14 mouse cellular contexts compared by ENCODE assay signal in the genomic region with DNA sequence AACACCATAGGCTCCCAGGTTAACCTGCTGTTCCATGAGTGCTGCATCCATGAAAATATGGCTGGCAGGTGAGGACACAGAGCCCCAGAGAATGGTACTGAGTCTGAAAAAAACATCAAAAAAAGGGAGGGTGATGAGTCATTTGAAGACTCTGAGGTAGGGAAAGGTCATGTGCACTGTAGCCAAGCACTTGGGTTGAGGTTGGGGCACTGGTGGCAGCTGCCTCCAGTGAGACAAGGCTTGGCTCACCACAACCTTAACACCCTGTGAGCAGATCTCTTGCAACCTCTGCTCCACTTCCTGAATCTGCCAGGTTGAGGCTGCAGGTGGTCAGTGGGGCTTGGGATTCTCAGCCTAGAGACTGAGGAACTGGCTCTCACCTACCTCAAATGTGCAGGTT. TPM values are rescaled to one million over a fixed set of nuclear protein-coding genes. Genes with fewer than 3 reads are reported as not detected.
DNase-seq lines count a peak whose midpoint lies in the region; ATAC-seq and TF ChIP-seq lines count a peak whose summit lies in the region.
"Had no signal": no experiment of that assay in that cellular context is flagged by ENCODE, and none has a peak within 500 bp of the region (broad histone marks: within the 10 kb centered on the region; RNA-seq: fewer than 3 reads in every experiment).

No protein-coding gene starts in this region.

- H3K27ac ChIP-seq in testis, adult 2 months (ENCODE audit: control insufficient read depth, insufficient read depth, low read depth, low read length): peak overlapping the region; percentile 8; the same call in 1 of the 2 replicates
- no peak overlapping the region for H3K27ac ChIP-seq in kidney, embryonic 14.5 days (ENCODE audit: low read depth, low read length)
- H3K27ac ChIP-seq: forebrain, embryonic 12.5 days; hindbrain, embryonic 15.5 days had no signal

- no peak overlapping the region for H3K4me2 ChIP-seq in kidney, embryonic 14.5 days (replicated peaks; ENCODE audit: low read depth, low read length)
- H3K4me2 ChIP-seq: forebrain, embryonic 12.5 days; hindbrain, embryonic 15.5 days had no signal

- no peak for TF ChIP-seq CTCF in testis, adult 2 months (IDR thresholded peaks at IDR 0.05; ENCODE audit: control insufficient read depth, insufficient read depth, insufficient replicate concordance, low read depth, low read length)

- no peaks in the 10 kb centered on the region for H3K9me3 ChIP-seq in kidney, embryonic 14.5 days (ENCODE audit: control insufficient read depth, low read length)
- H3K9me3 ChIP-seq: forebrain, embryonic 12.5 days; hindbrain, embryonic 15.5 days had no signal

- TF ChIP-seq POLR2A in testis, adult 2 months (IDR thresholded peaks at IDR 0.05; ENCODE audit: control insufficient read depth, low read depth, low read length): no peak

- peak; percentile 92 for ATAC-seq in common myeloid progenitor, adult 5-6 weeks (replicated peaks; ENCODE audit: low read depth, poor library complexity, severe bottlenecking)
- ATAC-seq in megakaryocyte-erythroid progenitor cell, adult 5-6 weeks (replicated peaks; ENCODE audit: low FRiP score, low TSS enrichment, poor library complexity, severe bottlenecking): peak; percentile 73
- ATAC-seq in kidney, embryonic 14.5 days (ENCODE audit: low FRiP score, low TSS enrichment): no peak

- H3K4me3 ChIP-seq in testis, adult 2 months (ENCODE audit: control insufficient read depth, low read depth, low read length): no peak overlapping the region
- H3K4me3 ChIP-seq in kidney, embryonic 14.5 days (ENCODE audit: low read length): no peak overlapping the region
- H3K4me3 ChIP-seq: forebrain, embryonic 12.5 days; hindbrain, embryonic 15.5 days; myocyte had no signal

- H3K36me3 ChIP-seq in testis, adult 2 months (ENCODE audit: control insufficient read depth, insufficient read depth, low read length): no peaks in the 10 kb centered on the region
- H3K36me3 ChIP-seq in kidney, embryonic 14.5 days (ENCODE audit: control insufficient read depth, insufficient read depth, low read length): no peaks in the 10 kb centered on the region
- H3K36me3 ChIP-seq: forebrain, embryonic 12.5 days; hindbrain, embryonic 15.5 days had no signal

- H3K4me1 ChIP-seq in testis, adult 2 months (ENCODE audit: control insufficient read depth, insufficient read depth, low read length): no peaks in the 10 kb centered on the region
- peaks cover 19% of the 10 kb centered on the region for H3K4me1 ChIP-seq in kidney, embryonic 14.5 days (ENCODE audit: control insufficient read depth, insufficient read depth, low read length)
- H3K4me1 ChIP-seq: forebrain, embryonic 12.5 days had no signal

- H3K9ac ChIP-seq in kidney, embryonic 14.5 days (ENCODE audit: low read depth, low read length): no peak overlapping the region
- H3K9ac ChIP-seq: forebrain, embryonic 12.5 days; hindbrain, embryonic 15.5 days had no signal

- H3K27me3 ChIP-seq in testis, adult 2 months (ENCODE audit: control insufficient read depth, insufficient read depth, low read length): no peaks in the 10 kb centered on the region
- H3K27me3 ChIP-seq in kidney, embryonic 14.5 days (ENCODE audit: control insufficient read depth, insufficient read depth, low read length): no peaks in the 10 kb centered on the region
- H3K27me3 ChIP-seq: forebrain, embryonic 12.5 days; hindbrain, embryonic 15.5 days had no signal

- DNase-seq in testis, postnatal 10 days (ENCODE audit: low spot score): no peak
- peak; percentile 59 for DNase-seq in thymus, postnatal 4 days
- no peak for DNase-seq in gastrocnemius, adult 18-20 months (ENCODE audit: low spot score)
- DNase-seq in adipocyte (ENCODE audit: low spot score): no peak
- DNase-seq: kidney, postnatal 4 days; lung, adult 18-20 months had no signal

RNA-seq across cellular contexts. Expression of a gene that starts 6.0 kb away (rescaled TPM):
- polyA plus RNA-seq in testis, adult 2 months (2012; rRNA removed): 4.4 and 4.7 TPM in 2 replicates
- 88.3 and 115 TPM in 2 replicates for total RNA-seq in common myeloid progenitor, adult 5-6 weeks (2017)
- 51.9 and 52.4 TPM in 2 replicates for total RNA-seq in megakaryocyte-erythroid progenitor cell, adult 5-6 weeks (2014; fragmentation: Nextera tagmentation)
- 47.2 and 50.8 TPM in 2 replicates for total RNA-seq in megakaryocyte-erythroid progenitor cell, adult 5-6 weeks (2017)
- 1 to 10 TPM; 4.7 to 6.0 TPM for total RNA-seq in gastrocnemius, adult 18-20 months (2021)
- 43.7 and 47.2 TPM in 2 replicates for polyA plus RNA-seq in kidney, embryonic 14.5 days (2014; fragmentation: Nextera tagmentation; extraction: Ambion mirVana)

RNA-seq across cellular contexts. Expression of a gene that starts 25.0 kb away (rescaled TPM):
- not detected in 2 replicates for polyA plus RNA-seq in testis, adult 2 months (2012; rRNA removed)
- not detected in 2 replicates for total RNA-seq in common myeloid progenitor, adult 5-6 weeks (2017)
- total RNA-seq in megakaryocyte-erythroid progenitor cell, adult 5-6 weeks (2014; fragmentation: Nextera tagmentation): 7.6 TPM in 1 of 2 replicates, not detected in the other
- not detected in 2 replicates for total RNA-seq in megakaryocyte-erythroid progenitor cell, adult 5-6 weeks (2017)
- total RNA-seq in gastrocnemius, adult 18-20 months (2021): not detected
- polyA plus RNA-seq in kidney, embryonic 14.5 days (2014; fragmentation: Nextera tagmentation; extraction: Ambion mirVana): not detected in 2 replicates
- polyA plus RNA-seq: forebrain, embryonic 12.5 days; gonadal fat pad, adult 2 months; hindbrain, embryonic 15.5 days; myocyte had no signal

RNA-seq across cellular contexts. Expression of a gene that starts 39.4 kb away (rescaled TPM):
- 6.4 and 7.2 TPM in 2 replicates for polyA plus RNA-seq in testis, adult 2 months (2012; rRNA removed)
- 34.8 and 53.2 TPM in 2 replicates for total RNA-seq in common myeloid progenitor, adult 5-6 weeks (2017)
- 17.3 and 20.6 TPM in 2 replicates for total RNA-seq in megakaryocyte-erythroid progenitor cell, adult 5-6 weeks (2014; fragmentation: Nextera tagmentation)
- 23.1 and 29.0 TPM in 2 replicates for total RNA-seq in megakaryocyte-erythroid progenitor cell, adult 5-6 weeks (2017)
- 1 to 10 TPM; 4.2 to 6.6 TPM for total RNA-seq in gastrocnemius, adult 18-20 months (2021)
- 17.4 and 21.3 TPM in 2 replicates for polyA plus RNA-seq in kidney, embryonic 14.5 days (2014; fragmentation: Nextera tagmentation; extraction: Ambion mirVana)

Comparison
In these comparisons a context has a peak if more than half of its experiments do, and no peak if none do; other contexts are left out.
1. RNA of a gene that starts 6.0 kb away (total RNA-seq): 88.3 to 115 TPM in common myeloid progenitor, adult 5-6 weeks and 47.2 to 52.4 TPM in megakaryocyte-erythroid progenitor cell, adult 5-6 weeks; 4.7 to 6.0 TPM in gastrocnemius, adult 18-20 months; every median in the first group is over 4 times any median in the second.